Mouse (Mus musculus) testis, adult 2 months (tissue): ENCODE measurements at regions not wholly inside any gene's neighbourhood (a gene's known extent, or its start where the extent isn't known, plus 50 kb on each side); places are given as distances from the start of the nearest gene placed in this dataset.
"Not testable (repeated sequence)": the region's sequence is repeated elsewhere in the genome, so short reads cannot be mapped to it uniquely, and the experiment has no call there.

Source experiments
- CTCF ChIP-seq: fragments of 200-500 bp; IDR thresholded peaks from 2 replicates; pipeline ENCODE4 v1.5.1; 2012; ENCODE audit warnings: low read depth, mild to moderate bottlenecking, inconsistent platforms, low read length, moderate library complexity; ENCODE audit not compliant: control insufficient read depth, insufficient read depth, insufficient replicate concordance
- POLR2A ChIP-seq: fragments of 200-500 bp; IDR thresholded peaks from 2 replicates; pipeline ENCODE4 v1.6.1; 2012; ENCODE audit warnings: low read depth, mild to moderate bottlenecking, inconsistent platforms, low read length, moderate library complexity; ENCODE audit not compliant: control insufficient read depth

DNA sequence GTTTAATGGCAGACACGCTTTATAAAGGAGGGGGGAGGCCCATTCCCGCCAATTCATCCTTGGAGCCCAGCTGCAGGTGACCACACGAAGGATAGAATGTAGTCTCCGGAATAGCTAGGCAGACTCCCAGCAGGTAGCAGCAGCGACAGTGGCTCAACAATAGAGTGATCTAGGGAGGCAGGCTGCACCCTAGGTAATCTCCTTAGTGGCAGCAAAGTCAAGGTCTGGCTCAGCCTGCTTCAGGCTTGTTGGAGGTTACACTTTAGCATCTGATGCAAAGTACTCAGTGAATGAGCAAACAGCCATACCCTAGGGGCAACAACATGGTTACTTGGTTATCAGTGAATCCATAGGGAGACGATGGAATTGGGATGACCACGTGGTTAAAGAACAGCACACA lies 131.7 kb upstream of the Ttc29 start:
- TF ChIP-seq CTCF, POLR2A: not testable (repeated sequence)
